Mouse (Mus musculus) CD8-positive naive resting alpha-beta T cell, adult 57 days (primary cell): ENCODE data around the gene Ube2g1. TPM values are rescaled to one million over a fixed set of nuclear protein-coding genes. Genes with fewer than 3 reads are reported as not detected.

Experiments used
- total RNA-seq: library from RNA; stranded (reverse); gene quantifications from one replicate; pipeline ENCODE4 v1.2.4, GENCODE M21; 2023

Ube2g1 gene
- total RNA-seq: 34.3 TPM

DNA sequence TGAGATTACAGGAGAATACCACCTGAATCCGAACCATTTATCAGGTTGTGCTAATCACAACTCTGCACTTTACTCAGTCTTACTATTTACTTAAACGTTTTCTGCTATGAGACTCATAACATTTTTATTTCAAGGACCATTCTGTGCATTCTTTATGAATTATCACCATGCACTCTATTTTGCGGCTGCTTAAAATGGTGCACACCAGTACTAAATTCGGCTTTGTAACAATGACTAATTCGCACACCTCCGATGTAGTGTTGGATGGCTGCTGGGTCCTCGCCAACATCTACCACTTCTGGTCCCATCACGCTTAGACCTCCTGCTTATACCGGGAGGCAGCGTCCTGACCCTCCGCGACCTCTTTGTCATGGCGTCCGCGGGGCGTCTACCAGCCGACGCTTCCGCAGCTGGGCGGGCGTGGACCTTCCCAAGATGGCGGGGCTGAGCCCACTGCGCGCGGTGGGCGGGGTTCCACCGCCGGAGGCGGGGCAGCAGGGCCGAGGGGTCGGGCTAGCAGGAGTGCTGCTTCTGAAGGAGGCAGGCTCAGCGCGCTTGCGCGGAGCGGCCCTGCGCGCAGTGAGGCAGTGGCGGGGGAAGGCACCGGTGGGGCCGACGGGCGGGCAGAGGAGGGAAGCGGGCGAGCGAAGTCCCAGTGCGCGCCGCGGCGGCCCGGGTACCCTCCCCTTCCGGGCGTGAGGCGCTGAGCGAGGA lies at the start of gene Ube2g1:
TSS of gene Ube2g1 (plus strand) at position 590 of the 714 bp plus-strand sequence.

DNA sequence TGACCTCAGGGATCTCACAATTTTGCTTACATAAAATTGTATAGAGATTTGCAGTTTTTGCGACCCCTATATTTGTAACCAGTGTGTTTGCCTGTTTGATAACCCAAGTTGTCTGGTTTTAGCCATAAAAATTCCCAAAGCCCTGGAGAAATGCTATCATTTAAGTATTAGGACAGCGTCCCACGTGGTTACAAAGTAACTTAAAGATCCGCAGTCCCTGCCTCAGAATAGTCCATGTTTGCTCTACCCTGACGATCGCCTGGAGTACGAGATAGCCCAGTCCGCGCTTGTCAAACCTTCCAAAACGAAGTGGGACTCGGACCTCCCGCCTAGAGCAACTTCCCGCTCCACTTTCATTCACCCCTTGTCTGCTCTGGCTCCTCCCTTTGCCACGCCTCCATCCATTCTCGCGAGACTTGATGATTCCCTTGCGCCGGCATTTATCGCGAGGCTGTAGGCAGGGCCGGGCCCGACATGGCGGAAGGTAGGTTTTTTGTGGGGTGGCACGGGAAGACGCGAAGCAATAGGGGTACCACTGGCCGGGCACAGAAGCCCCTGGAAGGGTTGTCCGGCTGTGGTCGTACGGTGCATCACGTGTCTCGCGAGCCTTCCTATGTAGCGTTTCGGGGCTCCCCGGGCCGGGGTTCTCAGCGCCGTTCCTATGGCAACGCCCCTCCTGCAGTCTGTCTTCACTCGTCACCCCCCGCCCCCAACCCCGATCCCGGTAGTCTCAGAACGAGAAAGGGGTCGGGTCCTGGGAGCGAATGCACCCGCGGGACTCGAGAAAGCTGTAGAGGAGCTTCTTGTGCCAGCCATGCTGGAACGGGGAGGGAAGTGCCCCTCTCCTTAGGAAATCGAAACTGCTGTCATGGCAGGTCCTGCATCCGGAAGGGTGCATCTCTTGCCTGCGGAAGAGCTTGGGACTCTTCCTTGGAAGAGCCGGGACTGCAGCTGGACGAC lies 82.7 kb downstream of the Ube2g1 start, which contains the start of gene Ankfy1:
TSS of gene Ankfy1 (plus strand) at position 456 of the 960 bp plus-strand sequence.

Other genes starting within 250 kb of the Ube2g1 start
- gene Tekt1, start 244.8 kb upstream of the Ube2g1 start, total RNA-seq: not detected
- 0.24 TPM for gene Smtnl2, start 195.6 kb upstream of the Ube2g1 start, total RNA-seq
- gene Ggt6, start 171.8 kb upstream of the Ube2g1 start, total RNA-seq: not detected
- 168 TPM for gene Mybbp1a, start 165.9 kb upstream of the Ube2g1 start, total RNA-seq
- 2.9 TPM for gene Spns2, start 117.4 kb upstream of the Ube2g1 start, total RNA-seq
- 3.0 TPM for gene Spns3, start 56.8 kb upstream of the Ube2g1 start, total RNA-seq
- gene Ankfy1, start 82.7 kb downstream of the Ube2g1 start, total RNA-seq: 60.3 TPM
- gene Cyb5d2, start 188.9 kb downstream of the Ube2g1 start, total RNA-seq: 3.7 TPM
- gene Zzef1, start 188.9 kb downstream of the Ube2g1 start, total RNA-seq: 87.4 TPM